Mouse (Mus musculus): ENCODE data around the gene Hscb. TPM values are rescaled to one million over a fixed set of nuclear protein-coding genes. Genes with fewer than 3 reads are reported as not detected.

Hscb gene
- total and polyA plus RNA-seq, 3 experiments: 56.7 to 94.2 (median 65.3) TPM

- peak; percentile 43; the same call in 1 of the 2 replicates for TF ChIP-seq CTCF (IDR thresholded peaks at IDR 0.05; ENCODE audit: low read depth, low read length)
- TF ChIP-seq POLR2AphosphoS5 (IDR thresholded peaks at IDR 0.05; ENCODE audit: insufficient replicate concordance, low read depth, low read length): no peak
- no peak for TF ChIP-seq GATA1 (IDR thresholded peaks at IDR 0.05; ENCODE audit: borderline replicate concordance, low read length)
- TF ChIP-seq GATA2 (IDR thresholded peaks at IDR 0.05; ENCODE audit: borderline replicate concordance, low read depth, low read length): no peak
- Histone ChIP-seq H3K27me3 (ENCODE audit: insufficient read depth, low read length) (no peaks in the 10 kb centered on the region), H3K36me3 (replicated peaks) (peaks cover 73% of the 10 kb centered on the region), H3K9me3 (replicated peaks) (no peaks in the 10 kb centered on the region), H3K4me1 (ENCODE audit: insufficient read depth, low read depth, low read length) (peaks cover 74% of the 10 kb centered on the region), H3K4me3 (ENCODE audit: low read depth, low read length) (no peak overlapping the region)
- ATAC-seq (ENCODE audit: extremely low read depth, insufficient number of reproducible peaks, low FRiP score, poor library complexity, severe bottlenecking) (no peak), DNase-seq (ENCODE audit: low spot score) (no peak)
Observed at GRCm38 (mm10) chr5:110786081-110786835, 53.3 kb downstream of the Hscb start.

- ATAC-seq (ENCODE audit: extremely low read depth, insufficient number of reproducible peaks, low FRiP score, poor library complexity, severe bottlenecking) (no peak), DNase-seq (ENCODE audit: low spot score) (no peak)
- Histone ChIP-seq H3K27me3 (ENCODE audit: insufficient read depth, low read length) (no peaks in the 10 kb centered on the region), H3K4me1 (ENCODE audit: insufficient read depth, low read depth, low read length) (peaks cover 70% of the 10 kb centered on the region), H3K4me3 (ENCODE audit: low read depth, low read length) (no peak overlapping the region), H3K9me3 (replicated peaks) (no peaks in the 10 kb centered on the region), H3K36me3 (replicated peaks) (peaks cover 56% of the 10 kb centered on the region)
- TF ChIP-seq GATA1 (IDR thresholded peaks at IDR 0.05; ENCODE audit: borderline replicate concordance, low read length) (no peak), GATA2 (IDR thresholded peaks at IDR 0.05; ENCODE audit: borderline replicate concordance, low read depth, low read length) (no peak), TAL1 (conservative IDR thresholded peaks at IDR 0.05; ENCODE audit: low read depth, low read length) (no peak), CTCF (IDR thresholded peaks at IDR 0.05; ENCODE audit: low read depth, low read length) (no peak), POLR2AphosphoS5 (IDR thresholded peaks at IDR 0.05; ENCODE audit: insufficient replicate concordance, low read depth, low read length) (no peak)
Observed at GRCm38 (mm10) chr5:110783150-110783549, 56.4 kb downstream of the Hscb start.

GRCm38 (mm10) chr5:110781529-110782238 is 57.9 kb downstream of the Hscb start:
- Histone ChIP-seq H3K9me3 (replicated peaks) (no peaks in the 10 kb centered on the region), H3K36me3 (replicated peaks) (peaks cover 56% of the 10 kb centered on the region), H3K27me3 (ENCODE audit: insufficient read depth, low read length) (no peaks in the 10 kb centered on the region), H3K4me1 (ENCODE audit: insufficient read depth, low read depth, low read length) (peaks cover 70% of the 10 kb centered on the region), H3K4me3 (ENCODE audit: low read depth, low read length) (no peak overlapping the region; the same call in 1 of the 2 replicates)
- TF ChIP-seq GATA1 (IDR thresholded peaks at IDR 0.05; ENCODE audit: borderline replicate concordance, low read length) (no peak), CTCF (IDR thresholded peaks at IDR 0.05; ENCODE audit: low read depth, low read length) (no peak), GATA2 (IDR thresholded peaks at IDR 0.05; ENCODE audit: borderline replicate concordance, low read depth, low read length) (no peak), TAL1 (conservative IDR thresholded peaks at IDR 0.05; ENCODE audit: low read depth, low read length) (no peak), POLR2AphosphoS5 (IDR thresholded peaks at IDR 0.05; ENCODE audit: insufficient replicate concordance, low read depth, low read length) (no peak)
- ATAC-seq (ENCODE audit: extremely low read depth, insufficient number of reproducible peaks, low FRiP score, poor library complexity, severe bottlenecking): no peak
- no peak for DNase-seq (ENCODE audit: low spot score)

GRCm38 (mm10) chr5:110780761-110781528 is 58.6 kb downstream of the Hscb start:
- peak overlapping the region; percentile 90 for H3K4me3 ChIP-seq (ENCODE audit: low read depth, low read length)
- H3K36me3 ChIP-seq (replicated peaks): peaks cover 56% of the 10 kb centered on the region
- no peak for DNase-seq (ENCODE audit: low spot score)
- H3K27me3 ChIP-seq (ENCODE audit: insufficient read depth, low read length): no peaks in the 10 kb centered on the region
- no peaks in the 10 kb centered on the region for H3K9me3 ChIP-seq (replicated peaks)
- ATAC-seq (ENCODE audit: extremely low read depth, insufficient number of reproducible peaks, low FRiP score, poor library complexity, severe bottlenecking): no peak
- H3K4me1 ChIP-seq (ENCODE audit: insufficient read depth, low read depth, low read length): peaks cover 70% of the 10 kb centered on the region
- TF ChIP-seq GATA2 (IDR thresholded peaks at IDR 0.05; ENCODE audit: borderline replicate concordance, low read depth, low read length) (no peak), GATA1 (IDR thresholded peaks at IDR 0.05; ENCODE audit: borderline replicate concordance, low read length) (no peak), POLR2AphosphoS5 (IDR thresholded peaks at IDR 0.05; ENCODE audit: insufficient replicate concordance, low read depth, low read length) (no peak), CTCF (IDR thresholded peaks at IDR 0.05; ENCODE audit: low read depth, low read length) (no peak)

GRCm38 (mm10) chr5:110779998-110780760 is 59.4 kb downstream of the Hscb start, which contains the start of gene Pus1:
Pus1 (minus strand) TSS chr5:110780659.
- no peaks in the 10 kb centered on the region for H3K27me3 ChIP-seq (ENCODE audit: insufficient read depth, low read length)
- ATAC-seq (ENCODE audit: extremely low read depth, insufficient number of reproducible peaks, low FRiP score, poor library complexity, severe bottlenecking): peak; percentile 82
- no peak for TF ChIP-seq GATA1 (IDR thresholded peaks at IDR 0.05; ENCODE audit: borderline replicate concordance, low read length)
- TF ChIP-seq POLR2AphosphoS5 (IDR thresholded peaks at IDR 0.05; ENCODE audit: insufficient replicate concordance, low read depth, low read length): no peak
- TF ChIP-seq GATA2 (IDR thresholded peaks at IDR 0.05; ENCODE audit: borderline replicate concordance, low read depth, low read length): no peak
- no peak for TF ChIP-seq CTCF (IDR thresholded peaks at IDR 0.05; ENCODE audit: low read depth, low read length)
- no peak for TF ChIP-seq TAL1 (conservative IDR thresholded peaks at IDR 0.05; ENCODE audit: low read depth, low read length)
- peaks cover 77% of the 10 kb centered on the region for H3K4me1 ChIP-seq (ENCODE audit: insufficient read depth, low read depth, low read length)
- H3K9me3 ChIP-seq (replicated peaks): no peaks in the 10 kb centered on the region
- peaks cover 57% of the 10 kb centered on the region for H3K36me3 ChIP-seq (replicated peaks)
- peak within 1 kb of the TSS; percentile 90 for H3K4me3 ChIP-seq (ENCODE audit: low read depth, low read length)
- peak; percentile 96 for DNase-seq (ENCODE audit: low spot score)
